8 mouse cellular contexts compared by ENCODE assay signal in genomic region chr11:33932386-33933111, GRCm38 (mm10). TPM values are rescaled to one million over a fixed set of nuclear protein-coding genes. Genes with fewer than 3 reads are reported as not detected.
DNase-seq lines count a peak whose midpoint lies in the region; ATAC-seq and TF ChIP-seq lines count a peak whose summit lies in the region.

No protein-coding gene starts in this region.

- H3K4me3 ChIP-seq in midbrain, embryonic 10.5 days = no peak overlapping the region
- no peak overlapping the region for H3K4me3 ChIP-seq in midbrain, embryonic 15.5 days
- H3K4me3 ChIP-seq in bone marrow macrophage, adult 2 months (ENCODE audit: insufficient read depth, low read length) = peak overlapping the region; percentile 39
- no peak overlapping the region for H3K4me3 ChIP-seq in kidney, embryonic 14.5 days (ENCODE audit: low read length)
- no peak overlapping the region for H3K4me3 ChIP-seq in olfactory bulb, adult 2 months (ENCODE audit: insufficient read depth, low read depth, low read length)

- no peak overlapping the region for H3K4me2 ChIP-seq in midbrain, embryonic 15.5 days
- peak overlapping the region; percentile 29; the same call in 1 of the 2 replicates for H3K4me2 ChIP-seq in kidney, embryonic 14.5 days (replicated peaks; ENCODE audit: low read depth, low read length)

- intact Hi-C loops in heart, postnatal 14 days (cut with DNase I) = loop anchor here (10.0 kb wide), 1 partner anchor 282 kb away; no protein-coding TSS in a partner anchor

- DNase-seq in midbrain, embryonic 10.5 days (ENCODE audit: low spot score) = no peak
- no peak for DNase-seq in adrenal gland, postnatal 4 days (ENCODE audit: low spot score in 2 of 2)
- DNase-seq in frontal cortex, postnatal 36 days (ENCODE audit: low spot score in 2 of 2) = no peak
- no peak for DNase-seq in heart, postnatal 14 days

- peaks cover 18% of the 10 kb centered on the region for H3K4me1 ChIP-seq in midbrain, embryonic 10.5 days
- peaks cover 4% of the 10 kb centered on the region; the same call in 1 of the 2 replicates for H3K4me1 ChIP-seq in midbrain, embryonic 15.5 days
- peaks cover 12% of the 10 kb centered on the region for H3K4me1 ChIP-seq in bone marrow macrophage, adult 2 months (ENCODE audit: control insufficient read depth, insufficient read depth, low read length)
- H3K4me1 ChIP-seq in kidney, embryonic 14.5 days (ENCODE audit: control insufficient read depth, insufficient read depth, low read length) = no peaks in the 10 kb centered on the region
- H3K4me1 ChIP-seq in olfactory bulb, adult 2 months (ENCODE audit: control insufficient read depth, insufficient read depth, low read length) = peaks cover 17% of the 10 kb centered on the region

- H3K36me3 ChIP-seq in midbrain, embryonic 10.5 days = no peaks in the 10 kb centered on the region
- H3K36me3 ChIP-seq in midbrain, embryonic 15.5 days (replicated peaks) = no peaks in the 10 kb centered on the region
- H3K36me3 ChIP-seq in kidney, embryonic 14.5 days (ENCODE audit: control insufficient read depth, insufficient read depth, low read length) = no peaks in the 10 kb centered on the region

- H3K9ac ChIP-seq in midbrain, embryonic 15.5 days = no peak overlapping the region
- no peak overlapping the region for H3K9ac ChIP-seq in kidney, embryonic 14.5 days (ENCODE audit: low read depth, low read length)

- WGBS in midbrain, embryonic 10.5 days = 78% methylated on average over 18 of the region's 18 CpGs
- 72% methylated on average over 18 of the region's 18 CpGs for WGBS in midbrain, embryonic 15.5 days
- 32% methylated on average over 18 of the region's 18 CpGs for WGBS in kidney, embryonic 14.5 days
- WGBS in olfactory bulb, adult 2 months = 34% methylated on average over 18 of the region's 18 CpGs

- no peak for TF ChIP-seq POLR2A in bone marrow macrophage, adult 2 months (IDR thresholded peaks at IDR 0.05; ENCODE audit: borderline replicate concordance, low read depth, low read length)
- TF ChIP-seq POLR2A in olfactory bulb, adult 2 months (IDR thresholded peaks at IDR 0.05; ENCODE audit: insufficient read depth, low read depth, low read length) = no peak

- H3K27me3 ChIP-seq in midbrain, embryonic 10.5 days (ENCODE audit: low read depth, poor library complexity, severe bottlenecking) = peaks cover 8% of the 10 kb centered on the region; the same call in 1 of the 2 replicates
- H3K27me3 ChIP-seq in midbrain, embryonic 15.5 days (replicated peaks) = no peaks in the 10 kb centered on the region
- no peaks in the 10 kb centered on the region for H3K27me3 ChIP-seq in kidney, embryonic 14.5 days (ENCODE audit: control insufficient read depth, insufficient read depth, low read length)

- ATAC-seq in midbrain, embryonic 15.5 days (replicated peaks) = no peak
- peak; percentile 62; the same call in 1 of the 2 replicates for ATAC-seq in kidney, embryonic 14.5 days (ENCODE audit: low FRiP score, low TSS enrichment)

- no peak for TF ChIP-seq CTCF in bone marrow macrophage, adult 2 months (IDR thresholded peaks at IDR 0.05; ENCODE audit: low read depth, low read length)
- no peak for TF ChIP-seq CTCF in olfactory bulb, adult 2 months (IDR thresholded peaks at IDR 0.05; ENCODE audit: insufficient read depth, low read depth, low read length)

- H3K27ac ChIP-seq in midbrain, embryonic 10.5 days (replicated peaks) = peak overlapping the region; percentile 10; the same call in 1 of the 2 replicates
- H3K27ac ChIP-seq in midbrain, embryonic 15.5 days = no peak overlapping the region
- peak overlapping the region; percentile 74 for H3K27ac ChIP-seq in bone marrow macrophage, adult 2 months (ENCODE audit: insufficient read depth, low read depth, low read length)
- peak overlapping the region; percentile 37; the same call in 1 of the 2 replicates for H3K27ac ChIP-seq in kidney, embryonic 14.5 days (ENCODE audit: low read depth, low read length)
- peak overlapping the region; percentile 26 for H3K27ac ChIP-seq in olfactory bulb, adult 2 months (ENCODE audit: insufficient read depth, low read depth, low read length)

- H3K9me3 ChIP-seq in midbrain, embryonic 10.5 days (replicated peaks) = no peaks in the 10 kb centered on the region
- no peaks in the 10 kb centered on the region for H3K9me3 ChIP-seq in midbrain, embryonic 15.5 days
- no peaks in the 10 kb centered on the region for H3K9me3 ChIP-seq in kidney, embryonic 14.5 days (ENCODE audit: control insufficient read depth, low read length)

RNA-seq across cellular contexts. Expression of gene Kcnmb1, which starts 30.3 kb away (rescaled TPM):
- polyA plus RNA-seq in midbrain, embryonic 10.5 days (2016; fragmentation: Nextera tagmentation; extraction: Ambion mirVana) = 0.19 and 0.25 TPM in 2 replicates
- 0.20 and 0.21 TPM in 2 replicates for polyA plus RNA-seq in midbrain, embryonic 15.5 days (2015; fragmentation: Nextera tagmentation; extraction: Ambion mirVana)
- not detected in 2 replicates for polyA plus RNA-seq in bone marrow macrophage, adult 2 months (2012; ENCODE audit: insufficient read depth, insufficient read length, missing spikeins)
- 0.18 and 0.19 TPM in 2 replicates for polyA plus RNA-seq in kidney, embryonic 14.5 days (2014; fragmentation: Nextera tagmentation; extraction: Ambion mirVana)
- not detected in 2 replicates for polyA plus RNA-seq in olfactory bulb, adult 2 months (2012; ENCODE audit: insufficient read depth, insufficient read length, low replicate concordance, missing spikeins)
- total RNA-seq in adrenal gland, postnatal 4 days (2021) = under 1 TPM; 0.17 TPM
- 1 to 10 TPM in 1 of 2 experiments, under 1 TPM in 1; 0.80 to 1.1 TPM for total RNA-seq in heart, postnatal 14 days (2021)
